Mouse (Mus musculus) kidney, postnatal 14 days (tissue): ENCODE results near the gene Csf1.
A peak's percentile ranks its signal among the peaks of the same experiment; 100 is the strongest.

ENCODE experiments used
- DNase-seq: peaks from one replicate; pipeline ENCODE4 v3.0.0; 2022; ENCODE audit warnings: mixed read lengths

The Csf1 gene

DNA sequence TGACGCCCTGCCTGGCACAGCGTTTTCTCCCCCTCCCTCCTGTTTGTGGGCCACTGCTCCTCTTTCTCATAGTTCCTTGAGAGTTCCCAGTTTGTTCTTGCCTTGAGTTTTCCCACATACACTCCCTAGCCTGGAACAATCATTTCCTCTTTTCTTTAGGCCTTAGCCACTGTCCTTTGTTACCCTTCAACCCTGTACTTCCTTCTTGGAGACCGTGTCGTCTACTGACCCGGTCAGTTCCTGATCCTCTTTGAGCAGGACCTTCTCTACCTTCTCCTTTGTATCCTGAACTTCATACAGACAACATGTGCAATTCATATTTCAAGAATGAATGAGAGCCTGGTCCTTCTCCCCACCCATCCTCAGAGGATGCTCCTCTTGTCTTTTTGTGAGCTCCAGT is 21.0 kb upstream of the Csf1 start:
- DNase-seq = no peak

DNA sequence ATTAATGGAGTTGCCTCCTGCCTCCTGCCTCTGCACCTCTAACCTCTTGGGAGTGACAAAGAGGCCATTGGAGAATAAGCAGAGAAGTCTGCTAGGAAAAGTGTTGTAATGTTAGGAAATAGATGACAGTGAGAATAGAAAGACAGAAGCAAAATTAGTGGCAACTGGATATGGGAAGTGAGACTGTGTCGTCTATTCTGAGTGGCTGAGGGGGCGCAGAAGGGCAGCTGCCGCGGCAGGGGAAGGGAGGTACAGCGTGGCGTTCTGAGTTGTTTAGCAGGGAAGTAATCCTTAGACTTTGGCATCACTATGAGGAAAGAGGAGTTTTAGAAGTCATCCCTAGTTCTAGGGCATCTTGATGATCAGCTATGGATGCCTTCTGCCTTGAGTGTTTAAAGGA is 17.7 kb upstream of the Csf1 start:
- no peak for DNase-seq

DNA sequence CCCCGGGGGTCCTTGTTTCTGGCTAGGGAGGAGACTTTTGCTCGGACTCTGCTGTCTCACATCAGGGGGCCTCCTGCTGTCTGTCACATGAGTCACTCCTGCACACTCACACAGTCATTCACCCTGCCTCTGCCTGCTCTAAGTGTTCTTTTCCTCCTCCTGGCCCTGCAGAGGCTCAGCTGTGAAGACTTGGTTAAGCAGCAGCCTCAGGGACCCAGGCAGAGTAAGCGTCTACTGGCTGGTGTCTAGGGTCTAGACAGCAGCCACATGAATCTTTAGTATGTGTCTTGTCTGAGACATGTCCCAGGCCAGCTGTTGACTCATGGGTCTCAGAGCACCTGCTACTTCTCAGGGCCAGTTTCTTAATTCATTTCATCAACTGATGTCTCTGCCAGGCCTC is 16.0 kb upstream of the Csf1 start:
- DNase-seq = no peak

DNA sequence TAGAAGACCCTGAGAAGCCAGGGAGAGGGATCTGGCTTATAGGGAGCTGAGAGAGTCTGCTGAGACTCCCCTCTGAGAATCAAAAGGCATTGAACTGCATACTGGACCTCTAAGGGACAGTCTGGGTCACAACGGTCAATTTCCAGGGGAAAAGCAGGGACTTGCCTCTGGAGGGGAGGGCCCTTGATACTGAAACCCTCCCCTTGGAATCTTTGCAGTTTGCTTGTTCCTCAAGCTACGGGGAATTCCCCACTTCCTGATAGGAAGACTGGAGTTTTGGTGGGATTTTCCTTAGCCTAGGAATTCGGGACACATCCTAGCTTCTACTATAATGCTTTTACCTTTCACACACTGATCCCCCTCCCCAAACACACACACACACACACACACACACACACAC is 15.5 kb upstream of the Csf1 start:
- DNase-seq = no peak

DNA sequence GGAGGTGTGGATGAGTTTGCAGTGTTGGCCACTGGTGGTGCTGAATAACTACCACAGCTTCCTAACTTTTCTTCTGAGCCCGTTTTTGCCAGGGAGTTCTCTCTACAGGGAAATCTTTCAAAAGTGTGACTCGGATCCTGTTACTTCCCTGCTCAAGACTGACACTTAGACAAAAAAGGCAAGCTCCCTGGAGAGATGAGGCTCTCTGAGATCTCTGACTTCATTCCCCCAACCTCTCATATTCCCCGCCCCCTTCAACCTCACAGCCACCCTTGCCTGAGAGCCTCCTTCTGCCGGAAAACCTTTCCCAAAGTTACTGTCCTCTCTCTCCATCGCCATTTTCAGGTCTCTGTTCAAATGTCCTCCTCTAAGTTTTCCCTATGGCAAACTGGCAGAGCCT is 14.8 kb upstream of the Csf1 start:
- DNase-seq = no peak

DNA sequence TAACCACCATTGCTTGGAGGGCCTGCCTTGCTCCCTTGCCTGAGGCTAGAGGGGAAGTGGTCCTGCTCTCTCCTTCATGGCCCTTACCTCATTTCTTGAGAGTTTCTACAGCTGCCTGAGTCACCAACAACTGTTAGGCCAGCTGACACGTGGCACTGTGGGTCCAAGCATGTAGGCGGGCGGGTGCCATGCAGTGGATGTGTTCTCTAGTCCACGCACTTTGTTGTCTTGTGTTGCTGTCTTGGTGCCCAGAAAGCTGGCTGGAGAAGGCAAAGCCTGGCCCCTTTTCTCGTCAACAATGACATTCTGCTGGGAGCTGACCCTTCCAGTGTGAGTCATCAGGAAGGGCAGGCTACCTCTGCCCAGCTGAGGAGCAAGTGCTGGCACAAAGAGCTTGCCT is 12.6 kb upstream of the Csf1 start:
- no peak for DNase-seq

DNA sequence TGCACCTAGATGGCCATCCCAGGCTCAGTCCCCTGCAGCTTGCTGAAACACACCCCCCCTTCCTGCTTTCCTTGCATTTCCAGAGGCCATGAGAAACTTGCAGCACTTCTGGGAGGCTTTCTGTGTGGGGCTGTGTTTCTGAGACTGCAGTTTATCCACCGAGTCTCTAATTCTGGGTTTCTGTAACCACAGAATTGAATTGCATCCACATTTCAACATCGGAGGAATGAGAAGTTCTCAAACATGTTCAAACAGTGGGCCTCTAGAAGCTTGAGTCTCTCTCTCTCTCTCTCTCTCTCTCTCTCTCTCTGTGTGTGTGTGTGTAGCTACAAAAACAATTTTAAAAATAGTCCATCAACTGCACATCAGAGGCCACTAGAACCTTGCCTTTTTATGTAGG is 9.4 kb upstream of the Csf1 start:
- no peak for DNase-seq

DNA sequence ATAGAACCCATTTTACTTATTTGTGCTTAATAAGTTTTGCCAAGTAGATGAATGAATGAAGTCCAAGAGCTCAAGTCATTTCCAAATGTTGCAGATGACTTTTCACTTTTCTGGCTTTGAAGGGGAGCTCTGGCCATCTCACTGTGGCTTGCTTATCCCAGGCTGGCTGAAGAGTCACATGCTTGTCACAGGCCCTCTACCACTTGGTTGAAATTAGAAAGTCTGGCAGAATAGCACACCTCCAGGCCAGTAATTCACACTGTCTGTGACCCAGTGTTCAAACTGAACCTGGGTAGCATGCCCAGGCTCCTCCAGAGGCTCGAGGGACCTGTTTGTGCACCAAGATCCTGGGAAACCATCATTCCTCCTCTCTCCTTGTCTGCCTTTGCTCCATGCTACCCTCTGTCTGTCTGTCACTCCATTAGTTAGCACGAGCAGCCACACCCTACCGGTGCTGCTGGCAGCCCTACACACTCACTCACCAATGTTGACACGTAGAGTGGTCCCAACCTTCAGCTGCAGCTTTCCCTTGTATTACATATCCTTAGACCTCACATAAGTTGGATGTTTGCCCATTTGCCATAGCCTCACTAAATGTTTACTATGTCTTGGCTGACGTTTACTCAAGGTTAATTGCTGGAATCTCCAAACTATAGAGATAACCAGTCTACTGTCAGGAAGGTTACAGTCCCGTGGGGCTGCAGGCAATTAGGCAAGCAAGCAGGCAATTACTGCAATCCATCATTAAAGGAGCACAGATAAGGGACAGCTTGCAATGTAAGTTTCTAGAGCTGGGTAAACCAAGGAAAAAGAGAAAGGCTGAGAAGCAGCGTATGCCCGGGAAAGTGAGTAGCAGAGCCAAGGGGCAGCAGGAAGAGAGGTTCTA is 8.1 kb upstream of the Csf1 start:
- DNase-seq = no peak

DNA sequence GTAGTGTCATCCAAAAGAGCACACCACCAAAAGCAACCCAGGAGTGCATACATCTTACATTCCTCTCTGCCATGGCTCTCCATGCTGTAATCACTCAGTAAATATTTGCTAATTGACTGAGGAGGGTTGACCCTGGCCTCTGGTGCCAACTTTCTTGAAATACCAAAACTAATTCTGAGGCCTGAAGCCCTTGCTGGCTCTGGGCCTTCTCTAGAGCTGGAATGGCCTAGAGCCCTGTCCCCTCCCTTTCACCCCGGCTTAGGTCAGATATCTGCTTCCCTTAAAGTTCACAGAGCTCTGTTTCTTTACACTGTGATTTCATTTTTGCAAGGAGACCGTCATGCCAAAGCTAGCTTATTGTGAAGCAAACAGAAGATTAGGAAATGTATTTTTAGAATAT is 6.5 kb upstream of the Csf1 start:
- no peak for DNase-seq

DNA sequence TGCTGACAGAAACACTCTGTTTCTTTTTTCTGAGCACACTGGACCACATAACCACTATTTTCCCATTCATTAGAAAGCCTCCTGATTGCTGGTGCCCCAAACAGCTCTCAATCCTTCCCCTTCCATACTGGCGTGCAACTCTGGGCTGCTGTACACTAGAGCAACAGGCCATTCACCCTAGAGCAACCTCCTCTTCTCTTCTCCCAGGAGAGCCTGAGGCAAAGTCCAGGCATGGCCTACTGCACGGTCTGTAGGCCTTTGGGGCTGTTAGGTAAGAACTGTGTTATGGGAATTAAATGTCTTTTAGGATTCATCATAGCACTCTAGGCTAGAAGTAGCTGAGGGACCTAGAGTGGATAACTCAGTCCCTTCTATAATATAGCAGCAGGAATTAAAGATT is 5.7 kb upstream of the Csf1 start:
- DNase-seq = no peak

DNA sequence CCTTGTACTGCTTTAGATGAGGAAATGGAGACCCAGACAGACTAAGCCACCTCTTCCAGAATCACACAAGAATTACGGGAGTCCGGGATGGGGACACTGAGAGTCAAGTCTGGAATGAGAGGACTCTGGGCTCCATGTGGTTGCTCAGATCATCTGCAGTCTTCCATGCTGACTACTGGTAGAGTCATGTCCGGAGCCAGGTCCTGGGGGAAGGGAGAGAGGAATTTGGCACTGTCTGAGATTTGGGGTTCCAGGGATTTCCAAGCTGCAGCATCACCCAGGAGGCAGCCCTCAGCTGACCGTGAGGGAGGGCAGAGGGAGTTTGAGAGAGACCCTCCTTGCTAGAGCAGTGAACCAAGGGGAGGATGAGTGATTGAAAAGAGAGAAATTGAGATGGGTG is 3.3 kb upstream of the Csf1 start:
- DNase-seq = no peak

DNA sequence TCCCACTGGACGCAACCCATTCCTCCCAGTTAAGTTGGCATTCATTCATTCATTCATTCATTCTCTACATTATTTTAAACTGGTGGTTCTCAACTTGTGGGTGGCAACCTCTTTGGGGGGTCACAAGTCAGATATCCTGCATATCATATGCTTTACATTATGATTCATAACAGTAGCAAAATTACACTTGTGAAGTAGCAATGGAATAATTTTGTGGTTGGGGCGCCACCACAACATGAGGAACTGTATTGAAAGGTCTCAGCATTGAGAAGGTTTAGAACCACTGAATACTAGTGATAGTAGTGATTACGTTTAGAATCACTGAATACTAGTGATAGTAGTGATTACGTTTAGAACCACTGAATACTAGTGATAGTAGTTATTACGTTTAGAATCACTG is 1.2 kb upstream of the Csf1 start:
- DNase-seq = no peak

DNA sequence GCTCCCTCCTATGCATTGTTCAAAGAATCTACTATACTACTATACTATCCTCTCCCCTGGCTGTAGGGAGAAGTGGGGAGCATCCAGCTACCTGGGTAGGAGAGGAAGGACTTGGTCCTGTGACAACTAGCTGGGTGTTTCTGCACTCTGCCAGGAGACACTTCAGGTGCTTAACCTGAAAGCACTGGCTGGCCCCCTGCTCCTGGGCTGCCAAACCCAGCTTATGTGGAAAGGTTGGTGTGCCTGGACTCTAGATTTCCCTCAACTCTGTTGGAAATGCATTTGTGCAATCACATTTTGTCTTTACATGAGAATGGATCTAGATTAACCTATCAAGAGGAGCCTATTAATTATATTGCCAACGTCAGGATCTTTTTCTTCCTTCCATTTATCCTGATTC is 502 bp upstream of the Csf1 start:
- DNase-seq = no peak

DNA sequence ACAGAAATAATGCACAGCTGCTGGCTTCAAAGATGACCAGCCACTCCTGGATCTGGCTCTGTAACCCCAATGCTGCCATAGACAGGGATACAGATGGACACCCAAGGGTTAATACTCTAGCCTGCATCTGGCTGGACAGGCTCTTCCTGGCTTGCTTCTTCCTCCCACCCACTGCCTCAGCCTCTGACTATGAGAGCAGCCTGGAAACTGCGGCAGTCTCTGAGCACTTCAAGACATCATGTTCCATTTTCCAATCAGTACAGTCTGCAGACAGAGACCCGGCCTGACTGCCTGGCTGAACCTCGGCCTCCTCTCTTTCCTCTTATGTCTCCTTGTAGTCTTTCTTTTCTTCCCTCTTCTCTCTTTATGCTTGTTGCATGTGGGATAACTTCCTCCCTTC is 1.6 kb downstream of the Csf1 start:
- no peak for DNase-seq

DNA sequence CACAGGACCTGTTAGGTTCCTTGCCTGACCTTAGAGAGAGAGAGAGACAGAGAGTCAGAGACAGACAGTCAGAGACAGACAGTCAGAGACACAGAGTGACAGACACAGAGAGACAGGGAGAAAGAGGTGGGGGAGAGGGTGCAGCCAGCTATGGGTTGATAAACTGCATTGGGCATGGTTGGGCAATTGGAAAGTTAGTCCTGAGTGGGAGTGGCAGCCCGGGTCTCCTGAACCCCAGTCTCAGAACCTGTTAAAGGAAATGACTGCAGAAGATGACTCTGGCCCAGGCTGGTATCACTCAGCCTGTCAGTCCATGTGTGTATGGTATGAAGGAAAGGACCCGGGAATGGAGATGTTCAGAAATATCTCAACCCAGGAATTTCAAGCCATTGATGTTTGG is 2.1 kb downstream of the Csf1 start:
- DNase-seq = no peak

DNA sequence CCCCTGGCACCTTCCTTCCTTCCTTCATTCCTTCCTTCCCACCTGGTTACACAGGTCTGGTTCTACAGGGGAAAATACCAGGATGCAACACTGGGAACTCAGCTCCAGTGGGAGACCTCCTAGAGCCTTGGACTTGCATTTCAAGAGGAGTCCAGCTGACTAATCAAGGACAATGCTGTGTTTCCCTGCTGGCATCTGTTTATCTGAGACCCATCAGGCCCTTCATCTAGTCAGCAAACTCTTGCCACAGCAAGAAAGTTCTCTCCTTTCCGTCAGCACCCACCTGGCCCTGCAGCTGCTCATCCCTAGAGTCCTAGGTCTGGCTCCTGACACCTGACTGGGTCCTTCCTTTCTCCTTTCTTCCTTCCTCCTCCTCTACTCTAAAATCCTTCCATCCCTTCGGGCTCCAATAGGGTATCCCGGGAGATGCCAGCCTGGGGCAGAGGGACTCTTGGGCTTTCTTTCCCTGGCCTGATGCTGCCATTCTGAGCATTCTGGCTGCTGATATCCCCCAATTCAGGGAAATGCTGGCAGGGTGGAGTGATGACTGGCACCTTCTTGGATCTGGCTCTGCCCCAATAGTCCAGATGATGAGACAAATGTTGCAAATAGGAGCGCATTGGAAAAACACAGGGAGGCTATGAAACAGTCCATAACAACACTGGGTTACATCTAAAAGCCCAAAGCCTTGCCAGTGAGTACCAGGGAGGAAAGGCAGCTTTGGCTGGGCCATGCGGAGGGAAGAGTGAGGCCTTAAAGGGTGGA is 2.7 kb downstream of the Csf1 start:
- DNase-seq = no peak

DNA sequence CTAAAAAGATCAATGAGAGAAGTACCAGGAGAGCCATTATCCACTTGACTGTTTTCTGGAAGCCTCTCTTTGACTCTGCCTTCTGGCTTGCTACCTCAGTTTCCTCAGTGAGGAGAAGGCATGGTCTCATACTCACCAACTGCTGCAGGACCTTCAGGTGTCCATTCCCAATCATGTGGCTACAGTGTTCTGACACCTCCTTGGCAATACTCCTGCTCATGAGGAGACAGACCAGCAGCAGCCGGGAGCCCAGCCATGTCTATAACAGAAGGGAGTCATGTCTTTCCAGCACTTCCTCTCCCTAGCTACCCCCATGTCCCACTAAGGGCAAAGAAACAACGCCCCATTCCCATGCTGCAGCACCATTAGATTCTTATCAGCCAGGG is 3.8 kb downstream of the Csf1 start:
- DNase-seq = no peak

DNA sequence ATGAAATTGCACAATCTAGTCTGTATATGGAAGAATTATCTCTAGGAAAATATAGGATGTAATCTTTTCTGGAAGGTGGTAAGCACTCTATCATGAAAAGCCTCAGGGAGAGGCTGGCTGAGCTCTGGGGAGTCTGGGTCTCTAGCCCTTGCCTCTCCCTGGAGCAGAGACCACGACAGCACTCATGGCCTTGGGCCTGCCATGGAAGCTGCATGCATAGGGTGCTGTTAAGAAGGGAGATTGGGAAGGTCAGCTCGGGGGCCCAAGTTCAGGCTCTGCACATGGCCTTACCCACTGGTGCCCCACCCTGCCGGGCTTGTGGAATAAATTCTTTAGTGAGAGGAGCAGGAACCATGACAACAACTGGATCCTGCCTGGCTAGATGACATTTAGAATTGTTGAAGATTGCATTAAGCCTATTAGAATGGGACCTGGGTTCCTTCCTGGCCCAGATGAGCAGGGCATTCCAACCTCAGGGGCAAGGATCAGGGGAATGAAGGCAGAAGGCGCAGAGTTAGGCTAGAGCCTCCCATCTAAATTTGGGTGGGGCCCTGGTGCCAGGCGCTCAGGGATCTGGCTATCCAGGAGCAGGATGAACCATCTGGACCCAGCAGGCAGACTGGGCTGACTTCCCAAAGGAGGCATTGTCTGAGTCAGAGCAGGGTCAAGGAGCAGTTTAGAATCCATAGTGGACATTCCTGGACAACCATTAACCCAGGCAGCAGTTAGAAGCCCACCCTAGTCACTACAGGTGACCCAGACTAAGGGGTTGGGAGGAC is 4.4 kb downstream of the Csf1 start:
- DNase-seq = no peak

DNA sequence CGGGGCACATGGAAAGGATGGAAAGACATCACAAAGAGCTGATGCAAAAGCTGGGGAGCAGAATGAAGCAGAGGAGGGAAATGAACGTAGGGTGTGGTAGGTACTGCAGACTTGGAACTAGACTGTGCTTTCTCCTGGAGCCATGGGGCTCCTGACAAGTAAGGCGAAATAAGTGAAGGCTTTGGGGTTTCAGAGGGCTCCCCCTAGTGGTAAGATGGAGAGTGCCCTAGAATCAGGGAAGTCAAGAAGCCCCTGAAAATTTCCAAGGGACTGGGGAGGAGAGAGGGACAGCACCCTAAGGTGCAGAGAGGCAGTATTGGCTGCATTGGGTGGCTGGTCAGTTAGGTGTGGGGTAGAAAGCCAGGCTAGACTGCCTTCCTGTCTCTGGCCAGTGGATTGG is 5.6 kb downstream of the Csf1 start:
- DNase-seq = peak; percentile 70

DNA sequence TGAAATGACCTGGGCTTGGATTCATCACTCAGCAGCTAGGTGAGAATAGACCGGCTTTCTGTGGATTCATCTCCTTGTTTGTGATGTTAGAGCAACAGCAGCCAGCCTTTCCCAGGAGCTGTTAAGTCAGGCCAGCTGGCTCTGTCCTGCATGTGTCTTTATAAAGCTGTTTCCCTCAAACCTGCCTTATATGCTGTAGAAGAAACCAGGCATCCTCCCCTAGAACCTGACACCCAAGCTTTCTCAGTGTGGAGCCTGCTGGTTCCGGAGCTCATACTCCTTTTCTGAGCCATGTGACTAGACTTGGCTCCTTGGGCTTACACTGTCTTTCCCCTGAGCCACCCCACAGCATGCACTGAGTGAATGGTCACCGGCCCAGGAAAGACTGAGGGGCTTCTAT is 8.7 kb downstream of the Csf1 start:
- no peak for DNase-seq

DNA sequence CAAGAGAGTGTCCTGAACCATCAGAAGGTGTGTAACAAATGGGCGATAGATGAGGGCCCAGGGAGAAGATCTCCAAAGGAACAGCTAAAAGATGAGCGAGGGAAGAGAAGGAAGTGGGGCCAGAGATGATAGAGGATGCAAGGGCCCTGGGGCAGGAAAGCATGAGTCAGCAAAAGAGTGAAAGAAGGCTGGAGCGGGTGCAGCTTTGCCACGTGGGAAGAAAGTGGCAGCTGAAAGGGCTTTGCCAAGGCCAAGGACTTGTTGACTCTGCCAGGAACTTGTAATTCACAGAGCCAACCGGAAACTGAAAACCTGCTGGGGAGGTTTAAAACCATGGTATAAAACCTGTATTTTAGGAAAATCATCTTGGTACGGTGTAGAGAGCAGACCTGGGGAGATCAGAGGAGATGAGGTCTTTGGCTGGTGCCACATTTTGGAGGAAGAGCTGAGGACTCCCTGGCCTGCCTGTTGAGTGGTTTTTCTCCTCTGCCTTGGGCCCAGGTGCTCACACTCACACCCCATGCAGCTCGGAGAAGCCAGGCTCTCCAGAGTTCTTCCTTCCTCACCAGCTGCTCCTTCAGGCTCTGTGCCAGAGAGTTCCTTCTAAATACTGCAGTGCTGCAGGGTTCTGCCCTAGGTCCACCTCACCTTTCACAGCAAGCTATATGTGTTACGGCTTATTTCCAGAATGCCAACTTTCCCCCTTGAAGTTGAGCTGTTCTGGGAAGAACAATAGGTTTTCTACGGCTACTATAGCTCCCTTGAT is 9.3 kb downstream of the Csf1 start:
- DNase-seq = no peak

DNA sequence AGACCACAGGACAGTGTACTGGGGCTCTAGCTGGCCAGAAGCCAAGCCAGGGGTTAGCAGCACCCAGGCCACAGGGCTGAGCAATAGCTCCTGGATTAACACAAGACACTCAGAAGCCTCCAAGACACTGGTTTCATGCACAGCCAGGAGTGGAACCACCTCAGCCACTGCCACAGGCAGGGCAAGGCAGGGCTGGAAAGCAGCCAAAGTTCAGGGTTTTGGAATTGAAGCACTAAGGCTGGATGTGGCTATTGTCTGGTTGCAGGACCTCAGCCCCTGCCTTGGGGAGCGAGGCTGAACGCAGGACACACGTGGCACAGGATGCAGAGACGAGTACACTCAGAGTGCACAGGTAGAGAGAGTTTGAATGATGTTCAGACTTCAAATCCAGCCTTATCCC is 10.8 kb downstream of the Csf1 start:
- no peak for DNase-seq
